Mouse (Mus musculus) liver, embryonic 14.5 days (tissue): Measurements from ENCODE around the gene Ankrd10.

ENCODE experiments used
- CTCF ChIP-seq: IDR thresholded peaks from 2 replicates; pipeline ENCODE4 v1.5.1; 2016; ENCODE audit warnings: antibody characterized with exemption, low read depth, control low read depth
- EP300 ChIP-seq: IDR thresholded peaks from 2 replicates; pipeline ENCODE4 v1.6.1; 2016; ENCODE audit warnings: antibody characterized with exemption, low read depth

- peak; percentile 86 for TF ChIP-seq CTCF
- no peak for TF ChIP-seq EP300
These were observed 19.3 kb downstream of the Ankrd10 start for GRCm38 (mm10) chr8:11616294-11616693.
